Mouse (Mus musculus) testis, adult 2 months (tissue): ENCODE measurements around the gene Tas2r119. TPM values are rescaled to one million over a fixed set of nuclear protein-coding genes. Genes with fewer than 3 reads are reported as not detected.

ENCODE experiments used
- H3K27ac ChIP-seq: fragments of 200-500 bp; 2 replicates; pipeline ENCODE4 v1.5.1; 2012; ENCODE audit warnings: low read depth, low read length; ENCODE audit not compliant: control insufficient read depth, insufficient read depth
- H3K27me3 ChIP-seq: fragments of 200-500 bp; 2 replicates; pipeline ENCODE4 v1.6.1; 2012; ENCODE audit warnings: mild to moderate bottlenecking, low read length, moderate library complexity; ENCODE audit not compliant: control insufficient read depth, insufficient read depth
- H3K36me3 ChIP-seq: fragments of 200-500 bp; 2 replicates; pipeline ENCODE4 v1.6.1; 2012; ENCODE audit warnings: mild to moderate bottlenecking, low read length; ENCODE audit not compliant: control insufficient read depth, insufficient read depth
- H3K4me1 ChIP-seq: fragments of 200-500 bp; 2 replicates; pipeline ENCODE4 v1.6.1; 2012; ENCODE audit warnings: low read length; ENCODE audit not compliant: control insufficient read depth, insufficient read depth
- H3K4me3 ChIP-seq: fragments of 200-500 bp; 2 replicates; pipeline ENCODE4 v1.5.1; 2012; ENCODE audit warnings: low read depth, mild to moderate bottlenecking, low read length, moderate library complexity, mixed read lengths; ENCODE audit not compliant: control insufficient read depth
- CTCF ChIP-seq: fragments of 200-500 bp; IDR thresholded peaks from 2 replicates; pipeline ENCODE4 v1.5.1; 2012; ENCODE audit warnings: low read depth, mild to moderate bottlenecking, inconsistent platforms, low read length, moderate library complexity; ENCODE audit not compliant: control insufficient read depth, insufficient read depth, insufficient replicate concordance
- POLR2A ChIP-seq: fragments of 200-500 bp; IDR thresholded peaks from 2 replicates; pipeline ENCODE4 v1.6.1; 2012; ENCODE audit warnings: low read depth, mild to moderate bottlenecking, inconsistent platforms, low read length, moderate library complexity; ENCODE audit not compliant: control insufficient read depth
- polyA plus RNA-seq: library from polyadenylated mRNA; depleted of rRNA; stranded (reverse); fragments of >200 nt; gene quantifications from 2 replicates; pipeline ENCODE4 v1.2.3, GENCODE M21; 2012; rRNA removed

Tas2r119 gene
- polyA plus RNA-seq, 1 experiment, result not detected

- Histone ChIP-seq H3K4me1 (no peaks in the 10 kb centered on the region), H3K4me3 (no peak overlapping the region), H3K36me3 (no peaks in the 10 kb centered on the region), H3K27me3 (no peaks in the 10 kb centered on the region), H3K27ac (no peak overlapping the region)
- TF ChIP-seq CTCF, result no peak
- no peak for TF ChIP-seq POLR2A
Observed at GRCm38 (mm10) chr15:32225394-32225793, 48.3 kb downstream of the Tas2r119 start.

- Histone ChIP-seq H3K4me3 (no peak overlapping the region), H3K36me3 (no peaks in the 10 kb centered on the region), H3K27ac (peak overlapping the region; percentile 12; the same call in 1 of the 2 replicates), H3K4me1 (no peaks in the 10 kb centered on the region), H3K27me3 (no peaks in the 10 kb centered on the region)
- TF ChIP-seq CTCF (no peak), POLR2A (no peak)
Observed at GRCm38 (mm10) chr15:32226381-32226780, 49.3 kb downstream of the Tas2r119 start.

GRCm38 (mm10) chr15:32226888-32227395 is 49.9 kb downstream of the Tas2r119 start:
- no peaks in the 10 kb centered on the region for H3K27me3 ChIP-seq
- no peak overlapping the region for H3K4me3 ChIP-seq
- TF ChIP-seq CTCF (no peak), POLR2A (no peak)
- H3K4me1 ChIP-seq, result no peaks in the 10 kb centered on the region
- H3K27ac ChIP-seq, result no peak overlapping the region
- no peaks in the 10 kb centered on the region for H3K36me3 ChIP-seq

Other genes with a start within 250 kb of the Tas2r119 start
- 3.6 and 4.5 TPM in 2 replicates for gene Sema5a, start 67.5 kb downstream of the Tas2r119 start, polyA plus RNA-seq